Mouse (Mus musculus) G1E (cell line): ENCODE data around the gene Sorl1.

Experiments
- CTCF ChIP-seq: IDR thresholded peaks from 2 replicates; pipeline ENCODE4 v1.5.1; 2012; ENCODE audit warnings: low read depth, low read length, inconsistent platforms, mixed read lengths
- GATA1 ChIP-seq: IDR thresholded peaks from 2 replicates; pipeline ENCODE4 v1.6.1; 2012; ENCODE audit warnings: borderline replicate concordance, low read length, inconsistent platforms, mixed read lengths
- POLR2AphosphoS5 ChIP-seq: IDR thresholded peaks from 2 replicates; pipeline ENCODE4 v1.6.1; 2012; ENCODE audit warnings: low read depth, low read length, inconsistent platforms; ENCODE audit not compliant: insufficient replicate concordance

DNA sequence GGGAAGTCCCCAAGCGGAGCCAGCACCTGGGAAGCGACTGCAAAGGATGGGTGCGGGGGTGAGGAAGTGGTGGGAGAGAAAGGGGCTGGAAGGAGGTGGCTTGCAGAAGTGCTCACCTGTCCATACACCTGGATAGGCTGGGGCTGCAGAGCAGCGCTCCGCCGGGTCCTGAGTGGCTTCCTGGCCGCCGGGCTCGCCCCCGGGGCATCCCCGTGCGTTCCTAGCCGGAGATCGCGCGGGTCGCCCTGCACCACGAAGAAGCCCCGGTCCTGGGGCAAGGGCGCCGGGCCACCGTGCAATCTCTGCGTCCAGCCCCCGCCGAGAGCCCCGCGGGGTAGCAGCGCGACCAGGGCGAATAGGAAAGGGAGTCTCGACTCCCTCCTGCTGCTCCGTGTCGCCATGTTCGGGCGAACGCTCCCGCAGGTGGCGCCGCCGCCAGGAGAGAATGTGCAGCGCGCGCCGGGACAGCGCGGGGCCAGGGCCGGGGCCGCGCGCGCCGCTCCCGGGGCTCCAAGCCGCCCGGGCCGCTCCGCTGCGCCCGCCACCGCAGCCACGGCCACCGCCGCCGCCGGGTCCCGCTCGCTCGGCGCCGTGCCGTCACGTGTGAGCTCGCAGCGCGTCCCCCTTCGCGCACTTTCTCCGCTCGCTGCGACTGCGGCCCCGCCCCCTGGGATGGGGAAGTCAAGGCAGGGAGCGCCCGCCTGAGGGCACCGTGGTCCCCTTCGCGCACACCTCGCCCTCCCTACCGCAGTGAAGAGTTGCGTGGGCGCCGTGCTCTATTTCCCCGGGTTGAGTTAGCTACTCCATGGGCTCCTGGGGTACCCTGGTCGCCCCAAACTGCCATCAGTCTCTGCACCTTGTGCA, at the start of gene Sorl1:
- TF ChIP-seq GATA1: no peak
- no peak for TF ChIP-seq CTCF
- no peak for TF ChIP-seq POLR2AphosphoS5
